ENCODE assay signal across 8 mouse cellular contexts in the genomic region with DNA sequence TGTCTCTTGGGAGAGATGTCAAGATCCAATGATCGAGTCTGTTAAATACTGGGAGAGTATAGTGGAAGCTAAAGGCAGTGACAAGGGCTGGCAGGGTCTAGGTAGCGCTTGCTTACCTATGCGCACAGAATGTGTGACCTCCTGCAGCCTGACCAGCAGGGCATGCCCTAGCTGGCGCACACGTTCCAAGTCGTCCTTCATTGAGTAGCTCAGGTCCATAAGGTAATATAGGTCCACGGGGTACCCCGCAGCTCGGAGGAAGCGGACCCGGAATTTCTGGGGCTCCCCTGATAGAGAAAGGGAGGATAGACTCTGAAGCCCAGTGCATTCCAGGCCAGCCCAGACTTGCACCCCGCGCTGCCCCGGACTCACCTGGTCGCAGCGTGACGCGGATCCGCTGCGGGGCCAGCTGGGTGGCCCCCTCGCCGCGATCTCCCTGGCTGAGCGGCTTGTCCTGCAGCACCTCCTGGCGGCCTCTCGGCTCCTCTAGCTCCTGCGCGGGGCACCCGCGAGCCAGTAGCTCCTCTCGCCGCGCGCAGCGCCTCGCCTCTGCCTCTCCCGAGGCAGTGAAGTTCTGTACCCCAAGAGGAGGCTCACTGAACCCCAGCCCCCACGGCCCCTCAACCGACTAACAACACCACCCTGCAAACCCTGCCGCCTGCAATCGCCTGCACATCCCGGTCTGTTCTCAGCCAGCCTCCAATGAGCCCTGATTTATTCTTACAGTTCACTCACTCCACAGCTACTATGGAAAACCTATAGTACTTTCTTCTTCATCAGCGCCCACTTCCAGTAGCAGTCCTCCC. TPM values are rescaled to one million over a fixed set of nuclear protein-coding genes. Genes with fewer than 3 reads are reported as not detected.
A peak's percentile ranks its signal among the peaks of the same experiment; 100 is the strongest.
DNase-seq lines count a peak whose midpoint lies in the region; ATAC-seq lines count a peak whose summit lies in the region.

No protein-coding gene starts in this region.

- H3K4me3 ChIP-seq in hindbrain, embryonic 13.5 days: peak overlapping the region; percentile 44

- ATAC-seq in hindbrain, embryonic 13.5 days (ENCODE audit: low FRiP score): peak; percentile 80
- ATAC-seq in megakaryocyte, adult 5-6 weeks (ENCODE audit: poor library complexity, severe bottlenecking): peak; percentile 88

- peaks cover 38% of the 10 kb centered on the region for H3K27me3 ChIP-seq in hindbrain, embryonic 13.5 days

- no peaks in the 10 kb centered on the region for H3K36me3 ChIP-seq in hindbrain, embryonic 13.5 days

- DNase-seq in R1 (ENCODE audit: low read depth, low spot score): peak; percentile 73
- DNase-seq in cerebellum, postnatal 10 days: peak; percentile 86 to 87
- DNase-seq in frontal cortex, postnatal 14 days (ENCODE audit: low spot score in 2 of 2): peak; percentile 49 to 62
- peak; percentile 49 to 65 for DNase-seq in left cerebral cortex, adult 8-10 months (ENCODE audit: low spot score in 2 of 2)
- peak; percentile 80 to 81 for DNase-seq in right cerebral cortex, adult 2 months (ENCODE audit: low spot score in 2 of 2)
- DNase-seq in urinary bladder, postnatal 14 days (ENCODE audit: low spot score): peak; percentile 89

- no peaks in the 10 kb centered on the region for H3K9me3 ChIP-seq in hindbrain, embryonic 13.5 days

- peak overlapping the region; percentile 71 for H3K4me2 ChIP-seq in hindbrain, embryonic 13.5 days

- 3% methylated on average over 43 of the region's 43 CpGs for WGBS in hindbrain, embryonic 13.5 days

- peaks cover 13% of the 10 kb centered on the region for H3K4me1 ChIP-seq in hindbrain, embryonic 13.5 days (replicated peaks)

- peak overlapping the region; percentile 67 for H3K9ac ChIP-seq in hindbrain, embryonic 13.5 days

- no peak overlapping the region for H3K27ac ChIP-seq in hindbrain, embryonic 13.5 days

RNA-seq across cellular contexts. Expression of a gene that starts 7.4 kb away (rescaled TPM):
- 0.45 and 1.5 TPM in 2 replicates for polyA plus RNA-seq in hindbrain, embryonic 13.5 days (2015; fragmentation: Nextera tagmentation; extraction: Ambion mirVana)
- total RNA-seq in left cerebral cortex, adult 8-10 months (2022): 1 to 10 TPM in 2 of 4 experiments, under 1 TPM in 2; 0.23 to 2.9 (median 1.7) TPM
- 638 and 660 TPM in 2 replicates for total RNA-seq in megakaryocyte, adult 5-6 weeks (2015)
- 1,192 and 1,305 TPM in 2 replicates for total RNA-seq in megakaryocyte, adult 5-6 weeks (2017)

RNA-seq across cellular contexts. Expression of a gene that starts 19.9 kb away (rescaled TPM):
- 43.2 and 44.5 TPM in 2 replicates for polyA plus RNA-seq in hindbrain, embryonic 13.5 days (2015; fragmentation: Nextera tagmentation; extraction: Ambion mirVana)
- total RNA-seq in left cerebral cortex, adult 8-10 months (2022): 10 to 100 TPM; 24.6 to 38.7 (median 31.1) TPM
- 5.6 and 9.3 TPM in 2 replicates for total RNA-seq in megakaryocyte, adult 5-6 weeks (2015)
- total RNA-seq in megakaryocyte, adult 5-6 weeks (2017): 8.6 and 15.4 TPM in 2 replicates

RNA-seq across cellular contexts. Expression of a gene that starts 21.3 kb away (rescaled TPM):
- 68.8 and 71.7 TPM in 2 replicates for polyA plus RNA-seq in hindbrain, embryonic 13.5 days (2015; fragmentation: Nextera tagmentation; extraction: Ambion mirVana)
- total RNA-seq in left cerebral cortex, adult 8-10 months (2022): 10 to 100 TPM; 72.4 to 79.4 (median 73.1) TPM
- 27.7 and 38.0 TPM in 2 replicates for total RNA-seq in megakaryocyte, adult 5-6 weeks (2015)
- total RNA-seq in megakaryocyte, adult 5-6 weeks (2017): 39.9 and 48.4 TPM in 2 replicates

RNA-seq across cellular contexts. Expression of a gene that starts 32.9 kb away (rescaled TPM):
- 5.7 and 7.1 TPM in 2 replicates for polyA plus RNA-seq in hindbrain, embryonic 13.5 days (2015; fragmentation: Nextera tagmentation; extraction: Ambion mirVana)
- total RNA-seq in left cerebral cortex, adult 8-10 months (2022): 10 to 100 TPM; 13.5 to 16.8 (median 16.3) TPM
- 34.6 and 39.9 TPM in 2 replicates for total RNA-seq in megakaryocyte, adult 5-6 weeks (2015)
- 30.8 and 31.9 TPM in 2 replicates for total RNA-seq in megakaryocyte, adult 5-6 weeks (2017)

RNA-seq across cellular contexts. Expression of a gene that starts 46.0 kb away (rescaled TPM):
- 0.14 and 0.22 TPM in 2 replicates for polyA plus RNA-seq in hindbrain, embryonic 13.5 days (2015; fragmentation: Nextera tagmentation; extraction: Ambion mirVana)
- total RNA-seq in left cerebral cortex, adult 8-10 months (2022): not detected
- total RNA-seq in megakaryocyte, adult 5-6 weeks (2015): not detected in 2 replicates
- total RNA-seq in megakaryocyte, adult 5-6 weeks (2017): not detected in 2 replicates

Comparison
In these comparisons a context has a peak if more than half of its experiments do, and no peak if none do; other contexts are left out.
1. RNA of a gene that starts 7.4 kb away (total RNA-seq): 638 to 1,305 TPM in megakaryocyte, adult 5-6 weeks; 0.23 to 2.9 TPM in left cerebral cortex, adult 8-10 months; every median in the first group is over 100 times any median in the second.
2. Peak in every context shown above with its lines, with median percentiles within 50 percentile points of each other: DNase-seq.